Mouse (Mus musculus): ENCODE measurements around the gene Opalin. TPM values are rescaled to one million over a fixed set of nuclear protein-coding genes. Genes with fewer than 3 reads are reported as not detected.

The Opalin gene
- total and polyA plus RNA-seq, 2 experiments from 2014 or later: not detected

DNA sequence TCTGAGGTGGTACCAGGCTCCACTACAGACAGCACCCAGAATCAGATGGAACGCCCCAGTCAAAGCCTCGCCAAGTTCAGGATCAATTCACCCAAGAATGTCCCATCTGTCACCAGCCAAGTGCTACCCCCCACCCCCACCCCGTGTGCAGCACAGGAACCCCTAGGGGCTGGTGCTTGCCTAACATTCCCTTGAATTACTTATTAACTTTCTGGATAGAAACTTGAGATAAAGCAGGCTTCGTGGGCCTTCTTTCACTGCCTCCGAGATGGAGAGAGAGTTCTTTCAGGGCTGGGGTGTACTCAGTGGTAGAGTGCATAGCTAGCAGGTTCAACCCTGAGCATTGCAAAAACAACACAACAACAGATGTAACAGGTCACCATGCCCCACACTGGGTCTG lies 24.7 kb downstream of the Opalin start:
- Histone ChIP-seq H3K36me3 (ENCODE audit: insufficient read depth, low read length) (no peaks in the 10 kb centered on the region), H3K4me1 (ENCODE audit: insufficient read depth, low read length) (no peaks in the 10 kb centered on the region), H3K4me2 (ENCODE audit: low read depth, low read length) (no peak overlapping the region), H3K27ac (no peak overlapping the region), H3K9me3 (ENCODE audit: low read length) (no peaks in the 10 kb centered on the region), H3K9ac (replicated peaks; ENCODE audit: low read length) (no peak overlapping the region), H3K4me3 (ENCODE audit: low read length) (no peak overlapping the region), H3K27me3 (ENCODE audit: insufficient read depth, low read length) (no peaks in the 10 kb centered on the region)
- no peak for TF ChIP-seq CTCF (IDR thresholded peaks at IDR 0.05; ENCODE audit: low read depth)
- 59% methylated on average over 5 of the region's 5 CpGs for WGBS
- DNase-seq (ENCODE audit: low spot score) (no peak), ATAC-seq (no peak)

DNA sequence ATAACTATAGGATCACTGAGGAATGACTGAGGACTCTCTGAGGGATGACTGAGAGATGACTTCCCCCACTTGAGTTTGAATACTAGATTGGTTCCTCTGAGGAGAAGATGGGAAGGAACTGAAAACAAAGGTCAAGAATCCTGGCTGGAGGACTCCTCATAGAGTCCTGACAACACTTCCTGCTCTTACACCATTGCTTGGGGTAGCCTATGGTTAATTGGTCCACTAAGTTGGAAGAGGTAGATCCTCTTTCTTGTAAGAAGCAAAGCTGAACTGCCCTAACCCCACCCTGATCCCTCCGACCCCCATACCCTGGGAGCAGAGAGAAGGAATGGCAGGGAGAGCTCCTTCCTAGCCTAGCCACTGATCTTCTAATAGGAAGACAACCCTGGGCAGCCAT lies 25.2 kb downstream of the Opalin start:
- Histone ChIP-seq H3K4me1 (ENCODE audit: insufficient read depth, low read length) (no peaks in the 10 kb centered on the region), H3K4me2 (ENCODE audit: low read depth, low read length) (no peak overlapping the region), H3K27me3 (ENCODE audit: insufficient read depth, low read length) (no peaks in the 10 kb centered on the region), H3K4me3 (ENCODE audit: low read length) (no peak overlapping the region), H3K36me3 (ENCODE audit: insufficient read depth, low read length) (no peaks in the 10 kb centered on the region), H3K9ac (replicated peaks; ENCODE audit: low read length) (no peak overlapping the region), H3K9me3 (ENCODE audit: low read length) (no peaks in the 10 kb centered on the region), H3K27ac (no peak overlapping the region)
- ATAC-seq (no peak), DNase-seq (ENCODE audit: low spot score) (no peak)
- no peak for TF ChIP-seq CTCF (IDR thresholded peaks at IDR 0.05; ENCODE audit: low read depth)
- WGBS: 100% methylated on average over 1 of the region's 1 CpGs

DNA sequence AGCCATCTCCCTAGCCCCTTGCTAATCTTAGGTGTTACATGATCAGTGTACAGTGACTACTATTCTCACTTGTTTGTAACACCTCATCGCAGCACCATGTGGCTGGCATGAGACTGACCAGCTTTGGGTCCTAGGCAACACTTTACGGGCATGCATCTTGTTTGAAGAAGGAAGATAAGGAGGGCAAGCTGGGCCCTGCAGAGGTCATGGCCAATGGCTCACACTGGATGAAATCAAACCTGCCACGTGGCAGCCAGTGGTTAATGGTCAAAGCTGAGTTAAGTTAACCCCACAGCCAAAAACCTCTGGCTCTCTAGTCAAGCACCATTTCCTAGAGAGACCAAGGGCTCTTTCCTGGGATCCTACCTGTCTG lies 28.7 kb downstream of the Opalin start:
- Histone ChIP-seq H3K27ac (no peak overlapping the region), H3K4me2 (ENCODE audit: low read depth, low read length) (no peak overlapping the region), H3K27me3 (ENCODE audit: insufficient read depth, low read length) (no peaks in the 10 kb centered on the region), H3K9me3 (ENCODE audit: low read length) (no peaks in the 10 kb centered on the region), H3K4me1 (ENCODE audit: insufficient read depth, low read length) (no peaks in the 10 kb centered on the region), H3K36me3 (ENCODE audit: insufficient read depth, low read length) (no peaks in the 10 kb centered on the region), H3K9ac (replicated peaks; ENCODE audit: low read length) (no peak overlapping the region), H3K4me3 (ENCODE audit: low read length) (no peak overlapping the region)
- 83% methylated on average over 3 of the region's 3 CpGs for WGBS
- no peak for TF ChIP-seq CTCF (IDR thresholded peaks at IDR 0.05; ENCODE audit: low read depth)
- ATAC-seq: no peak
- DNase-seq (ENCODE audit: low spot score): no peak

DNA sequence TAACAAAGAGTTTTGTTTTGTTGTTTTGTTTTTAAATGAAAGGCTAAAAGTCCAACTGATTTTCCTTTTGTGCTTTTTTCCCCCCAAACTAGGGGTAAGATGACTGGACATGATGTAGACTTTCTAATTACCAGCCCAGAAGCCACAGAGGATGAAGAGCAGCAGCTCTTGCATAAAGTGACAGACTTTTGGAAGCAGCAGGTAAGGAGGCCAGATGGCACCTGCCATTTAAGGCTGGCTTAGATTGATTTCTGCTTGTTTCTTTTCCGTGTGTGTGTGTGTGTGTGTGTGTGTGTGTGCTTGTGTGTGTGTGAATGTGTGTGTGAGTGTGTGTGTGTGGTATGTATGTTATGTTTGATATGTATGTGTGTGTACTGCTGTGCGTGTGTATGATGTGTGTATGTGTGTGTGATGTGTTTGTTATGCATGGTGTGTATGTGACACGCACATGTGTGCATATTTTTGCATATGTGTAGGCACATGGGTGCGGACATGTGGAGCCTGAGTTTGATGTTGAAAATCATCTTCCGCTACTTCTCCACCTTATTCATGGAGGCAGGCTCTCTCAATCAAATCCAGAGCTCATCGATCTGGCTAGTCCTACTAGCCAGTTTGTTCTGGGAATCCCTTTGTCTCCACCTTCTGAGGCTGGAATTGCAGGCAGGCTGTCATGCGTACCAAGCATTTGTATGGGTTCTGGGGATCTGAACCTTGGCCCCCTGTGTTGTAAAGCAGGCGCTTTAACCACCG lies 29.3 kb downstream of the Opalin start:
- no peak for TF ChIP-seq CTCF (IDR thresholded peaks at IDR 0.05; ENCODE audit: low read depth)
- Histone ChIP-seq H3K4me2 (ENCODE audit: low read depth, low read length) (no peak overlapping the region), H3K4me3 (ENCODE audit: low read length) (no peak overlapping the region), H3K9me3 (ENCODE audit: low read length) (no peaks in the 10 kb centered on the region), H3K27ac (no peak overlapping the region), H3K9ac (replicated peaks; ENCODE audit: low read length) (no peak overlapping the region), H3K4me1 (ENCODE audit: insufficient read depth, low read length) (no peaks in the 10 kb centered on the region), H3K36me3 (ENCODE audit: insufficient read depth, low read length) (no peaks in the 10 kb centered on the region), H3K27me3 (ENCODE audit: insufficient read depth, low read length) (no peaks in the 10 kb centered on the region)
- ATAC-seq (peak; percentile 29; the same call in 1 of the 2 replicates), DNase-seq (ENCODE audit: low spot score) (peak; percentile 40)
- 77% methylated on average over 9 of the region's 9 CpGs for WGBS

DNA sequence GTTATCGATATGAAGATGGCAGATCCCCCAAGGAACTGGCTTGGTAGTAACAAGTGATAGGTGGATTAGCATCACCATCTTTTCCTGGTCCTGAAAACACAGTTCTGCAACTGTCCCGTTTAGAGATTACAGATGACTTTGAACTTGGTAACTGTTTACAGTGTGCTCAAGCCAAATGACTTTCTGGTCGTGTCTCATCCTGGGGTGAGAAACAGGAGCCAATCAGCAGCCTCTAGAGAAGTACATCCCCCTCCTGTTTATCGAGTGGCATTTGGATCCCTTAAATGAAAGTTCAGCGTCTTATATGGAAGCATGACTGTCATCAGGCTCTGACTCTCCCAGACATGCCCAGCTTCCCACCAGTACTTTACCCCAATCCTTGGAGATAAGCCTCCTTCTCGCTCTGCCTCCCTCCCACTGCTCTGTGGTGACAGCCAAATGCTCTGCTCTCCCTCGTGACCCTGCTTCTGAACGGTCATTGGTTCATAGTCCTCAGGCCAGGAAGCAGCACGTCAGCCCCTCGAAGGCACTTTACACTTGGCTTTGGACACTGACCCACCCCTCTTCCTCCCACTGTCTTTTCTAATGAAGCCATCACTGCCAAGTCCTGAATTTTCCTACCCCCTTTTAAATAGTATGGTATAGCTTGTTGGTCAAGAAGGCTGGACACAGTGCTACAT lies 31.7 kb downstream of the Opalin start:
- DNase-seq (ENCODE audit: low spot score): no peak
- Histone ChIP-seq H3K4me3 (ENCODE audit: low read length) (no peak overlapping the region), H3K4me1 (ENCODE audit: insufficient read depth, low read length) (no peaks in the 10 kb centered on the region), H3K9ac (replicated peaks; ENCODE audit: low read length) (no peak overlapping the region), H3K4me2 (ENCODE audit: low read depth, low read length) (no peak overlapping the region), H3K27me3 (ENCODE audit: insufficient read depth, low read length) (no peaks in the 10 kb centered on the region), H3K9me3 (ENCODE audit: low read length) (no peaks in the 10 kb centered on the region), H3K36me3 (ENCODE audit: insufficient read depth, low read length) (no peaks in the 10 kb centered on the region), H3K27ac (no peak overlapping the region)
- WGBS: 55% methylated on average over 10 of the region's 10 CpGs
- ATAC-seq: no peak
- no peak for TF ChIP-seq CTCF (IDR thresholded peaks at IDR 0.05; ENCODE audit: low read depth)

DNA sequence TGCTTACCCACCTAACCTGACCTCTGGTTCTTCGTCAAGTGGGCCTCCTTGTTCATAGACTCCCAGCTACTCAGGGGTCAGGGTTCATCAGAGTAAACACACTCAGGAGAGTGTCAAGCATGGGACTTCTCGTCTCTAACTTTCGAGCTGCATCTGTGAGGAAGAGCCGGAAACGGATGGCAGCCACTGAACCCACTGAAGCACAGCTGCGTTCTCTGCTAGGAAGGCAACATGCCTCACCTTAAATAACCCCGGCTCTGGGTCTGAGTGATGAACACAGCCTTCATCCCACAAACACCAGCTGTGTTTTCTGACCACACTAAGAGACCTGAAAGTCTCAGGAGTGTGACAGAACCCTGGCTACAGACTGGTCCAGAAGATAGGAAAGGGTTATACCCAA lies 37.8 kb downstream of the Opalin start:
- no peaks in the 10 kb centered on the region for H3K4me1 ChIP-seq (ENCODE audit: insufficient read depth, low read length)
- H3K9ac ChIP-seq (replicated peaks; ENCODE audit: low read length): no peak overlapping the region
- H3K9me3 ChIP-seq (ENCODE audit: low read length): no peaks in the 10 kb centered on the region
- TF ChIP-seq CTCF (IDR thresholded peaks at IDR 0.05; ENCODE audit: low read depth): no peak
- no peak overlapping the region for H3K4me3 ChIP-seq (ENCODE audit: low read length)
- H3K27me3 ChIP-seq (ENCODE audit: insufficient read depth, low read length): no peaks in the 10 kb centered on the region
- no peak for DNase-seq (ENCODE audit: low spot score)
- H3K36me3 ChIP-seq (ENCODE audit: insufficient read depth, low read length): no peaks in the 10 kb centered on the region
- no peak overlapping the region for H3K4me2 ChIP-seq (ENCODE audit: low read depth, low read length)
- 89% methylated on average over 7 of the region's 7 CpGs for WGBS
- H3K27ac ChIP-seq: no peak overlapping the region
- ATAC-seq: no peak
